Mouse (Mus musculus): ENCODE measurements around the gene Vmn1r178. TPM values are rescaled to one million over a fixed set of nuclear protein-coding genes. Genes with fewer than 3 reads are reported as not detected.

Vmn1r178 gene
- polyA plus RNA-seq (2012; ENCODE audit: low replicate concordance): not detected in 2 replicates

GRCm38 (mm10) chr7:23891709-23892108, at the start of gene Vmn1r178:
Gene Vmn1r178, plus strand, starts transcription at chr7:23892009.

DNA sequence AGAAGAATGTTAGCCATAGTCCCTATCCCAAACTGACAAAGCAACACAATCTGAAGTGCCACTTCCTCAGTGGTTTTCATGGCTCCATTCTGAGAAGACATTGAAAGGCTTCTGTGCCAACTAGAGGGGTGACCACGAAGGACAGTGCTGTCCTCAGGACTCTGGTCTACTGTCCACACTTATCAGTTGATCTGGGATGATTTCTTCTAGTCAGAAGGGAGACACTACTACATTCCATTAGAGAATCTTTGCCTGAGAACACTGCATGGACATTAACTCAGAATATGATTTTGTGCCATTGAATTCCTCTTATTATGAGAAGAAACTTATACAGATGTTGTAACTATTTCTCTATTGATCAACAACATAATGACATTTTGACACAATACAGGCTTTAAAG, 25.5 kb upstream of the Vmn1r178 start, which contains the start of gene Vmn1r177:
Vmn1r177 (minus strand) TSS at position 101 of the 400 bp plus-strand sequence.

GRCm38 (mm10) chr7:23926678-23927077, 34.9 kb downstream of the Vmn1r178 start, which contains the start of gene Vmn1r179:
Gene Vmn1r179, plus strand, starts transcription at chr7:23926978.

Other genes with a start within 250 kb of the Vmn1r178 start
- 0.01 TPM in 1 of 2 replicates, not detected in the other for gene Vmn1r172, start 233.7 kb upstream of the Vmn1r178 start, polyA plus RNA-seq (2012; ENCODE audit: low replicate concordance)
- gene Vmn1r173, start 191.3 kb upstream of the Vmn1r178 start, polyA plus RNA-seq (2012; ENCODE audit: low replicate concordance): not detected in 2 replicates
- gene Vmn1r174, start 139.7 kb upstream of the Vmn1r178 start, polyA plus RNA-seq (2012; ENCODE audit: low replicate concordance): not detected in 2 replicates
- gene Vmn1r175, start 81.4 kb upstream of the Vmn1r178 start, polyA plus RNA-seq (2012; ENCODE audit: low replicate concordance): not detected in 2 replicates
- gene Vmn1r176, start 54.6 kb upstream of the Vmn1r178 start, polyA plus RNA-seq (2012; ENCODE audit: low replicate concordance): not detected in 2 replicates
- not detected in 2 replicates for gene Vmn1r177, start 25.6 kb upstream of the Vmn1r178 start, polyA plus RNA-seq (2012; ENCODE audit: low replicate concordance)
- gene Vmn1r179, start 35.0 kb downstream of the Vmn1r178 start, polyA plus RNA-seq (2012; ENCODE audit: low replicate concordance): not detected in 2 replicates
- not detected in 2 replicates for gene Vmn1r180, start 58.6 kb downstream of the Vmn1r178 start, polyA plus RNA-seq (2012; ENCODE audit: low replicate concordance)
- not detected in 2 replicates for gene Vmn1r181, start 82.6 kb downstream of the Vmn1r178 start, polyA plus RNA-seq (2012; ENCODE audit: low replicate concordance)
- not detected in 2 replicates for gene V1rd19, start 109.7 kb downstream of the Vmn1r178 start, polyA plus RNA-seq (2012; ENCODE audit: low replicate concordance)
- not detected in 2 replicates for gene Vmn1r183, start 161.2 kb downstream of the Vmn1r178 start, polyA plus RNA-seq (2012; ENCODE audit: low replicate concordance)
- gene Zfp180, start 189.9 kb downstream of the Vmn1r178 start, polyA plus RNA-seq (2012; ENCODE audit: low replicate concordance): 10.4 and 12.1 TPM in 2 replicates
- 0.14 and 0.28 TPM in 2 replicates for gene Zfp112, start 220.3 kb downstream of the Vmn1r178 start, polyA plus RNA-seq (2012; ENCODE audit: low replicate concordance)
- gene Zfp235, start 242.2 kb downstream of the Vmn1r178 start, polyA plus RNA-seq (2012; ENCODE audit: low replicate concordance): 0.65 and 0.89 TPM in 2 replicates

All from hematopoietic multipotent progenitor cell, adult 10-12 weeks (in vitro differentiated cells).